Mouse (Mus musculus): Measurements from ENCODE around the gene Ephb1.

- TF ChIP-seq E2F4 (IDR thresholded peaks at IDR 0.05; ENCODE audit: insufficient read depth) (no peak), MYOD1 (IDR thresholded peaks at IDR 0.05; ENCODE audit: control insufficient read depth in 1 of 3, insufficient read length in 2 of 3, low read depth in 2 of 3) (no peak), SRF (IDR thresholded peaks at IDR 0.05; ENCODE audit: control insufficient read depth, insufficient read length, low read depth) (no peak)
Observed at GRCm38 (mm10) chr9:102240215-102240614, 114.3 kb downstream of the Ephb1 start.

Data from myocyte (in vitro differentiated cells).